Mouse (Mus musculus): ENCODE measurements around the gene Rmdn3. TPM values are rescaled to one million over a fixed set of nuclear protein-coding genes. Genes with fewer than 3 reads are reported as not detected.

Rmdn3 gene
- polyA plus RNA-seq, 1 experiment from 2014 or later: 28.4 TPM

DNA sequence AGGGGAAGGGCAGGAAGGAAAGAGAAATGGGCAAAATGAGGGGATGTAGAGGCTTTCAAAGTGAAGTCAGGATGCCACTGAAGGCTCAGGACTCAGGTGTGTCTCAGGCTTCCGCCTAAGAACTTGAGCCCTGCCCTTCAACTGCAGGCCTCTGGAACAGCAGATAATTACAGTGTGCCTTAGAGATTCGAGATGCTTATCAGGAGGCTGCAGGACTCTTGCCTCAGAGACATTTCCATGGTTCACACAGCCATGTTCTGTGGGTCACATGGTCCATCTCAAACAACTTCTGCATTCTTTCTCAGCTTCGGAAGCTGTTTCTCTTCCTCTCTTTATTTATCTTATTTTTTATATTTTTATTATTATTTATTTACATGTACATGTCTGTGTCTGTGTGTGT, 6.3 kb upstream of the Rmdn3 start:
- H3K27ac ChIP-seq (ENCODE audit: low read length): no peak overlapping the region
- no peak for TF ChIP-seq CTCF (IDR thresholded peaks at IDR 0.05)
- TF ChIP-seq EP300 (IDR thresholded peaks at IDR 0.05): no peak
- 0 out of 2 replicates have a peak, but pooled peaks cover 4% of the 10 kb centered on the region for H3K27me3 ChIP-seq (replicated peaks; ENCODE audit: insufficient read depth, low read length)
- no peak for ATAC-seq
- no peak overlapping the region for H3K4me3 ChIP-seq (ENCODE audit: low read depth, low read length)
- 43% methylated on average over 3 of the region's 3 CpGs for WGBS
- no peaks in the 10 kb centered on the region for H3K9me3 ChIP-seq (ENCODE audit: low read length)
- H3K36me3 ChIP-seq (ENCODE audit: insufficient read depth, low read length): no peaks in the 10 kb centered on the region
- H3K4me2 ChIP-seq (replicated peaks; ENCODE audit: low read depth, low read length): no peak overlapping the region
- peaks cover 11% of the 10 kb centered on the region; the same call in 1 of the 2 replicates for H3K4me1 ChIP-seq (ENCODE audit: insufficient read depth, low read depth, low read length)
- no peak for DNase-seq (ENCODE audit: low spot score)
- no peak overlapping the region for H3K9ac ChIP-seq (replicated peaks; ENCODE audit: low read depth)

DNA sequence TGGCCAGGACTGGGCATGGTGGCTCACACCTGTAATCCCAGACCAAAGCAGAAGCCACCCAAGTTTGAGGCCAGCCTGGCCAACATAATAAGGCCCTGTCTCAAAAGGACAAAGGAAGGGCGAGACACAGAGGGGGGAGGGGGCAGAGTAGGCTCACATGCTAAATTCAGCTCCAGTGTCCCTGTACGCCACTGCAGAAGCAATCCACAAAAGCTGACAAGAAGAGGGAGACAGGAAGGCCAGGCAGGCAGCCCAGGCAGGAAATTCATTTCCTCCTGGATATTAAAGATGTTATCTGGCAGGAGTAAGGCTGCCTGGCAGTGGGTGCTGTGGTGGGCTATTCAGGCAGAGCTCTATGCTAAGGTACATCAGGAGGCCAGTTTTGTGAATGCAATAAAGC, 4.4 kb upstream of the Rmdn3 start:
- ATAC-seq (peak; percentile 39), DNase-seq (ENCODE audit: low spot score) (peak; percentile 41)
- H3K4me1 ChIP-seq (ENCODE audit: insufficient read depth, low read depth, low read length): no peaks in the 10 kb centered on the region
- no peak overlapping the region for H3K4me3 ChIP-seq (ENCODE audit: low read depth, low read length)
- WGBS: 10% methylated on average over 2 of the region's 2 CpGs
- no peaks in the 10 kb centered on the region for H3K9me3 ChIP-seq (ENCODE audit: low read length)
- 0 out of 2 replicates have a peak overlapping the region, but pooled peaks have one; percentile 14 for H3K27ac ChIP-seq (ENCODE audit: low read length)
- TF ChIP-seq CTCF (IDR thresholded peaks at IDR 0.05) (no peak), EP300 (IDR thresholded peaks at IDR 0.05) (peak; percentile 50; the same call in 1 of the 2 replicates)
- no peaks in the 10 kb centered on the region for H3K27me3 ChIP-seq (replicated peaks; ENCODE audit: insufficient read depth, low read length)
- no peak overlapping the region for H3K9ac ChIP-seq (replicated peaks; ENCODE audit: low read depth)
- no peak overlapping the region for H3K4me2 ChIP-seq (replicated peaks; ENCODE audit: low read depth, low read length)
- no peaks in the 10 kb centered on the region for H3K36me3 ChIP-seq (ENCODE audit: insufficient read depth, low read length)

DNA sequence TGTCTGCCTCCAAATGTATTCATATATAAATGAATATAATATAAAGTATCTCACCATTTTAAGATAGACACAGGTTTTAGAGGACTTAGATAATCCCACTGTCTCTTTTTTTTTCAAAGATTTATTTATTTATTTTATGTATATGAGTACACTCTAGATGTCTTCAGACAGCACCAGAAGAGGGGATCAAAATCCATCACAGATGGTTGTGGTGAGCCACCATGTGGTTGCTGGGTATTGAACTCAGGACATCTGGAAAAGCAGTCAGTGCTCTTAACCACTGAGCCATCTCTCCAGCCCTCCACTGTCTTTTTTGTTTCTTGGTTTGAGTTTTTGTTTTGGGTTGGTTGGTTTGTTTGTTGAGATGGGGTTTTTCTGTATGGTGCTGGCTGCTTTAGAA, 1.0 kb upstream of the Rmdn3 start:
- Histone ChIP-seq H3K27me3 (replicated peaks; ENCODE audit: insufficient read depth, low read length) (no peaks in the 10 kb centered on the region), H3K4me3 (ENCODE audit: low read depth, low read length) (no peak overlapping the region), H3K4me1 (ENCODE audit: insufficient read depth, low read depth, low read length) (no peaks in the 10 kb centered on the region; the same call in 1 of the 2 replicates), H3K36me3 (ENCODE audit: insufficient read depth, low read length) (no peaks in the 10 kb centered on the region), H3K9me3 (ENCODE audit: low read length) (no peaks in the 10 kb centered on the region), H3K27ac (ENCODE audit: low read length) (no peak overlapping the region), H3K4me2 (replicated peaks; ENCODE audit: low read depth, low read length) (no peak overlapping the region), H3K9ac (replicated peaks; ENCODE audit: low read depth) (no peak overlapping the region)
- DNase-seq (ENCODE audit: low spot score) (no peak), ATAC-seq (no peak)
- TF ChIP-seq EP300 (IDR thresholded peaks at IDR 0.05) (no peak), CTCF (IDR thresholded peaks at IDR 0.05) (no peak)

GRCm38 (mm10) chr2:119156081-119156680, 653 bp downstream of the Rmdn3 start:
- DNase-seq (ENCODE audit: low spot score): peak; percentile 24
- Histone ChIP-seq H3K27me3 (replicated peaks; ENCODE audit: insufficient read depth, low read length) (no peaks in the 10 kb centered on the region), H3K9ac (replicated peaks; ENCODE audit: low read depth) (peak overlapping the region; percentile 84), H3K4me2 (replicated peaks; ENCODE audit: low read depth, low read length) (peak overlapping the region; percentile 84), H3K27ac (ENCODE audit: low read length) (peak overlapping the region; percentile 74), H3K4me1 (ENCODE audit: insufficient read depth, low read depth, low read length) (no peaks in the 10 kb centered on the region; the same call in 1 of the 2 replicates), H3K9me3 (ENCODE audit: low read length) (no peaks in the 10 kb centered on the region), H3K36me3 (ENCODE audit: insufficient read depth, low read length) (no peaks in the 10 kb centered on the region; the same call in 1 of the 2 replicates), H3K4me3 (ENCODE audit: low read depth, low read length) (peak overlapping the region; percentile 98)
- TF ChIP-seq CTCF (IDR thresholded peaks at IDR 0.05): no peak
- no peak for TF ChIP-seq EP300 (IDR thresholded peaks at IDR 0.05)
- WGBS: 3% methylated on average over 31 of the region's 34 CpGs
- ATAC-seq: peak; percentile 46; the same call in 1 of the 2 replicates

DNA sequence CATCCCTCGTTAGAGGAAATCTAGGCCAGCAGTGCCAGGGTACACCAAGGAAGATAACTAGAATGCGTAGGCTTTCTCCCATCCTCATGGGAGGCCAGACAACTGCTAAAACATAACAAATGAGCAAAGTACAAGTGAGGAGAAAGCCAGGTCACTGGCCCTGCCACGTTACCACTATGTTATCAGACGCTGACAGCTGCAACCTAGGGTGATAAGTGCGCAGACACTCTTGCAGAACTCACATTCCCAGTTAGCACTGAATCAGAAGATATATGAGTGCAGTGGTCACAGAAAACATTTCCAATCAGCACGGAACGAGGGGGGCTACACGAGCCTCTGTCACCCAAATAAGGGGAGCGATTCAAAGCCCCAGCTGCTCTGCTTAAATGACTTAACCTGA, 1.4 kb downstream of the Rmdn3 start:
- H3K9me3 ChIP-seq (ENCODE audit: low read length): no peaks in the 10 kb centered on the region
- no peaks in the 10 kb centered on the region for H3K27me3 ChIP-seq (replicated peaks; ENCODE audit: insufficient read depth, low read length)
- no peak overlapping the region for H3K27ac ChIP-seq (ENCODE audit: low read length)
- no peak overlapping the region; the same call in 1 of the 2 replicates for H3K4me3 ChIP-seq (ENCODE audit: low read depth, low read length)
- no peaks in the 10 kb centered on the region; the same call in 1 of the 2 replicates for H3K36me3 ChIP-seq (ENCODE audit: insufficient read depth, low read length)
- H3K4me1 ChIP-seq (ENCODE audit: insufficient read depth, low read depth, low read length): no peaks in the 10 kb centered on the region; the same call in 1 of the 2 replicates
- DNase-seq (ENCODE audit: low spot score) (no peak), ATAC-seq (no peak)
- peak overlapping the region; percentile 84; the same call in 1 of the 2 replicates for H3K4me2 ChIP-seq (replicated peaks; ENCODE audit: low read depth, low read length)
- 67% methylated on average over 9 of the region's 9 CpGs for WGBS
- TF ChIP-seq EP300 (IDR thresholded peaks at IDR 0.05) (no peak), CTCF (IDR thresholded peaks at IDR 0.05) (no peak)
- H3K9ac ChIP-seq (replicated peaks; ENCODE audit: low read depth): 0 out of 2 replicates have a peak overlapping the region, but pooled peaks have one; percentile 84

GRCm38 (mm10) chr2:119154683-119155082, 2.2 kb downstream of the Rmdn3 start:
- H3K36me3 ChIP-seq (ENCODE audit: insufficient read depth, low read length): no peaks in the 10 kb centered on the region; the same call in 1 of the 2 replicates
- no peak overlapping the region for H3K4me3 ChIP-seq (ENCODE audit: low read depth, low read length)
- no peaks in the 10 kb centered on the region for H3K9me3 ChIP-seq (ENCODE audit: low read length)
- H3K9ac ChIP-seq (replicated peaks; ENCODE audit: low read depth): no peak overlapping the region
- no peak overlapping the region for H3K4me2 ChIP-seq (replicated peaks; ENCODE audit: low read depth, low read length)
- H3K27me3 ChIP-seq (replicated peaks; ENCODE audit: insufficient read depth, low read length): no peaks in the 10 kb centered on the region
- 85% methylated on average over 2 of the region's 2 CpGs for WGBS
- H3K4me1 ChIP-seq (ENCODE audit: insufficient read depth, low read depth, low read length): no peaks in the 10 kb centered on the region; the same call in 1 of the 2 replicates
- DNase-seq (ENCODE audit: low spot score) (no peak), ATAC-seq (no peak)
- no peak for TF ChIP-seq CTCF (IDR thresholded peaks at IDR 0.05)
- TF ChIP-seq EP300 (IDR thresholded peaks at IDR 0.05): no peak
- H3K27ac ChIP-seq (ENCODE audit: low read length): no peak overlapping the region
